ENCODE assay signal across 8 mouse cellular contexts in genomic region chr7:127903971-127904796, GRCm38 (mm10). TPM values are rescaled to one million over a fixed set of nuclear protein-coding genes. Genes with fewer than 3 reads are reported as not detected.
DNase-seq lines count a peak whose midpoint lies in the region; ATAC-seq and TF ChIP-seq lines count a peak whose summit lies in the region.

Bckdk (plus strand) TSS chr7:127904082.

- peak; percentile 97 for ATAC-seq in CD4-positive, CD25-positive, alpha-beta regulatory T cell, adult 4 months
- peak; percentile 83 for ATAC-seq in heart, embryonic 15.5 days (replicated peaks; ENCODE audit: insufficient number of reproducible peaks, insufficient read depth, low FRiP score, low read depth)
- ATAC-seq in liver, embryonic 14.5 days (ENCODE audit: insufficient read depth): peak; percentile 83
- peak; percentile 87 for ATAC-seq in neural tube, embryonic 12.5 days (ENCODE audit: low FRiP score, low read depth)

- H3K27ac ChIP-seq in forebrain, embryonic 10.5 days: peak within 1 kb of the TSS; percentile 93
- peak within 1 kb of the TSS; percentile 86 for H3K27ac ChIP-seq in heart, embryonic 15.5 days
- H3K27ac ChIP-seq in liver, embryonic 14.5 days: peak within 1 kb of the TSS; percentile 55
- no peak within 1 kb of the TSS; the same call in 1 of the 2 replicates for H3K27ac ChIP-seq in neural tube, embryonic 12.5 days

- peaks cover 15% of the 10 kb centered on the region for H3K4me1 ChIP-seq in forebrain, embryonic 10.5 days
- peaks cover 15% of the 10 kb centered on the region for H3K4me1 ChIP-seq in heart, embryonic 15.5 days (replicated peaks)
- H3K4me1 ChIP-seq in liver, embryonic 14.5 days (replicated peaks; ENCODE audit: control insufficient read depth in 2 of 2, insufficient read depth in 2 of 2, low read length in 1 of 2): peaks cover 17 to 29% of the 10 kb centered on the region in 2 experiments
- H3K4me1 ChIP-seq in neural tube, embryonic 12.5 days: peaks cover 8% of the 10 kb centered on the region

- H3K4me2 ChIP-seq in heart, embryonic 15.5 days: peak within 1 kb of the TSS; percentile 84
- peak within 1 kb of the TSS; percentile 85 for H3K4me2 ChIP-seq in liver, embryonic 14.5 days (ENCODE audit: low read depth)
- peak within 1 kb of the TSS; percentile 84 for H3K4me2 ChIP-seq in neural tube, embryonic 12.5 days (replicated peaks)

- H3K9me3 ChIP-seq in forebrain, embryonic 10.5 days: no peaks in the 10 kb centered on the region
- no peaks in the 10 kb centered on the region for H3K9me3 ChIP-seq in heart, embryonic 15.5 days (replicated peaks)
- H3K9me3 ChIP-seq in liver, embryonic 14.5 days (ENCODE audit: control insufficient read depth, low read length): no peaks in the 10 kb centered on the region
- no peaks in the 10 kb centered on the region for H3K9me3 ChIP-seq in neural tube, embryonic 12.5 days

- DNase-seq in c-Kit-negative CD71-positive TER-119-positive erythroid progenitor cells, embryonic 14.5 days (ENCODE audit: low read depth, low spot score): peak; percentile 44
- DNase-seq in forebrain, embryonic 10.5 days (ENCODE audit: extremely low spot score, low spot score): peak; percentile 76
- DNase-seq in kidney, postnatal 25 days: peak; percentile 80 to 90
- DNase-seq in liver, embryonic 14.5 days (ENCODE audit: low read depth in 3 of 3, low spot score in 3 of 3): peak; percentile 59 to 66 (median 61)
- DNase-seq in telencephalon, adult 2 months (ENCODE audit: low read depth, low spot score): peak; percentile 76

- peak within 1 kb of the TSS; percentile 91 for H3K9ac ChIP-seq in heart, embryonic 15.5 days
- peak within 1 kb of the TSS; percentile 98 for H3K9ac ChIP-seq in liver, embryonic 14.5 days (replicated peaks)
- peak within 1 kb of the TSS; percentile 74 for H3K9ac ChIP-seq in neural tube, embryonic 12.5 days

- TF ChIP-seq CTCF in liver, embryonic 14.5 days (IDR thresholded peaks at IDR 0.05; ENCODE audit: low read depth): peak; percentile 20; the same call in 1 of the 2 replicates

- H3K36me3 ChIP-seq in forebrain, embryonic 10.5 days (replicated peaks): peaks cover 44% of the 10 kb centered on the region
- peaks cover 36% of the 10 kb centered on the region for H3K36me3 ChIP-seq in heart, embryonic 15.5 days
- H3K36me3 ChIP-seq in liver, embryonic 14.5 days (replicated peaks; ENCODE audit: control insufficient read depth, insufficient read depth, low read depth): peaks cover 34% of the 10 kb centered on the region
- peaks cover 40% of the 10 kb centered on the region for H3K36me3 ChIP-seq in neural tube, embryonic 12.5 days

- H3K27me3 ChIP-seq in forebrain, embryonic 10.5 days (ENCODE audit: poor library complexity, severe bottlenecking): no peaks in the 10 kb centered on the region
- H3K27me3 ChIP-seq in heart, embryonic 15.5 days: no peaks in the 10 kb centered on the region
- no peaks in the 10 kb centered on the region for H3K27me3 ChIP-seq in liver, embryonic 14.5 days (ENCODE audit: control insufficient read depth, insufficient read depth, low read length)
- no peaks in the 10 kb centered on the region for H3K27me3 ChIP-seq in neural tube, embryonic 12.5 days (replicated peaks)

- 9% methylated on average over 38 of the region's 38 CpGs for WGBS in forebrain, embryonic 10.5 days
- 6% methylated on average over 38 of the region's 38 CpGs for WGBS in heart, embryonic 15.5 days
- WGBS in liver, embryonic 14.5 days (ENCODE audit: insufficient replicate concordance): 9% methylated on average over 38 of the region's 38 CpGs
- WGBS in neural tube, embryonic 12.5 days: 8% methylated on average over 38 of the region's 38 CpGs

- peak within 1 kb of the TSS; percentile 76 for H3K4me3 ChIP-seq in forebrain, embryonic 10.5 days
- H3K4me3 ChIP-seq in heart, embryonic 15.5 days: peak within 1 kb of the TSS; percentile 91
- peak within 1 kb of the TSS; percentile 75 to 92 for H3K4me3 ChIP-seq in liver, embryonic 14.5 days (ENCODE audit: insufficient read depth in 1 of 2, low read depth in 2 of 2, low read length in 2 of 2)
- peak within 1 kb of the TSS; percentile 64 for H3K4me3 ChIP-seq in neural tube, embryonic 12.5 days

- TF ChIP-seq EP300 in liver, embryonic 14.5 days (IDR thresholded peaks at IDR 0.05; ENCODE audit: low read depth): no peak

RNA-seq across cellular contexts. Expression of gene Bckdk, which starts in this region (rescaled TPM):
- polyA plus RNA-seq in CD4-positive, CD25-positive, alpha-beta regulatory T cell, adult 4 months (2017; shearing (Covaris generic)): 100 to 1,000 TPM in 1 of 2 experiments, 10 to 100 TPM in 1; 59.0 to 108 TPM
- polyA plus RNA-seq in forebrain, embryonic 10.5 days (2016; fragmentation: Nextera tagmentation; extraction: Ambion mirVana): 130 and 140 TPM in 2 replicates
- 122 and 145 TPM in 2 replicates for polyA plus RNA-seq in heart, embryonic 15.5 days (2015; fragmentation: Nextera tagmentation; extraction: Ambion mirVana)
- 28.0 and 29.7 TPM in 2 replicates for polyA plus RNA-seq in liver, embryonic 14.5 days (2012; rRNA removed)
- polyA plus RNA-seq in liver, embryonic 14.5 days (2014; fragmentation: Nextera tagmentation; extraction: Ambion mirVana): 68.3 and 76.0 TPM in 2 replicates
- 74.1 and 79.1 TPM in 2 replicates for polyA plus RNA-seq in neural tube, embryonic 12.5 days (2016; fragmentation: Nextera tagmentation; extraction: Ambion mirVana)
